Mouse (Mus musculus) cerebellum, postnatal 25 days (tissue): ENCODE results near the gene Ryr3.
"Not testable (repeated sequence)": the region's sequence is repeated elsewhere in the genome, so short reads cannot be mapped to it uniquely, and the experiment has no call there.

Experiments
- DNase-seq, 2 experiments: peaks; one replicate each; pipeline ENCODE4 v3.0.0; 2021; ENCODE audit warnings: mixed read lengths in 2 of 2

Ryr3 gene

DNA sequence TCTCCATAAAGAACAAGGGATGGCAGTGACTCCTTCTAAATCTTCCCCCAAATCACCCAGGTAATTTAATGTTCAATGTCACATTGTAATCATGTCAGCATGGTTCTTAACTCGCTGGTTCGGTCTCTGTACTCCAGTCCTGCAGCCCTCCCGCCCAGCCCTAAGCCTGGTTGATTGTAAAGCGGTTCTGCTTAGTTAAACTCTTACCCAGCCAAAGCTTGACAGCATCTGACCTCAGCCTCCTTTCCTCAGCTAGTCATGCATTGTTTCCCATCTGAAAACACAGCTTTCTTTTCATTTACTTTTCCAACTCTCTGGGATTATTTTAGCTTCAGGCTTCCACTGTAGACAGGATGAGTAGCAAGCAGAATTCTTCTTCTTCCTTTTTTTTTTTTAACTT lies 121.7 kb downstream of the Ryr3 start:
- no peak for DNase-seq

DNA sequence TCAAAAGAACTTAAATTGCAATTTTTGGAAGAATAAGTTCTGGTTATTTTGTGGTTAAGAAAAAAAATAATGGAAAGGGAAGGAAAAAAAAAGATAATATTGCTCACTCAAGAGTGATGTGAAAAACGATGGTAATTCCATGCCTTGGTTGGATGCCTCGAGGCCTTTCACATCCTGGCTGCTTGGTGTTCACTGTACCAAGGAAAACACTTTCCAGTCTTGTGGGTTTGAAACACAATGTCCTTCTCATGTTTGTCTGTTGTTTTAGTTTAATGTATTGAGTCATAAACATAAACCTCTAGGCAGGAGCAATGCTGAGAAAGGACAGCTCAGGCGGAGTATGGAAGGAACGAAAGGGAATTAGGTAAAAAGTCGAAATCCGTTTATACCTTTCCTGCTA lies 122.8 kb downstream of the Ryr3 start:
- no peak for DNase-seq

- DNase-seq: no peak
Observed at GRCm38 (mm10) chr2:113092756-113093155, 124.1 kb downstream of the Ryr3 start.

GRCm38 (mm10) chr2:113091316-113091715 lies 125.6 kb downstream of the Ryr3 start:
- DNase-seq: not testable (repeated sequence)

- DNase-seq: no peak
Observed at GRCm38 (mm10) chr2:113076396-113076795, 140.5 kb downstream of the Ryr3 start.

DNA sequence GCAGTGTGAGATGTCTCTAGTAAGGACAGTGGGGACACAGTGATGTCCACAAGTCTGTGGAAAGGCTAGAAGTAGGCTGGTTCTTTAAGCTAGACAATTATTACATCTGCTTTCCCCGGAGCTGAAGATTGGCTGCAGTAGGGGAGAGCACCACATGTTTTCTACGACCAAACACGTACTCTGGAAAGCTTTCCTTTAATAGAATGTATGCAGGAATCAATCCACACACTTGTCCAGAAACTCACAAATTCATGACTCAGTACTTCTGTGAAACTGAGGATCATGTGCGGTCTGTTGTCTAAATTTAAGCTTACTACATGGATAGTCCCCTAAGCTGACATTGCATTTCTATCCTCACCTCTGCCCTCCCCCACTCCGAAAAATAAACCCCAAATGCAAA lies 157.5 kb downstream of the Ryr3 start:
- no peak for DNase-seq

DNA sequence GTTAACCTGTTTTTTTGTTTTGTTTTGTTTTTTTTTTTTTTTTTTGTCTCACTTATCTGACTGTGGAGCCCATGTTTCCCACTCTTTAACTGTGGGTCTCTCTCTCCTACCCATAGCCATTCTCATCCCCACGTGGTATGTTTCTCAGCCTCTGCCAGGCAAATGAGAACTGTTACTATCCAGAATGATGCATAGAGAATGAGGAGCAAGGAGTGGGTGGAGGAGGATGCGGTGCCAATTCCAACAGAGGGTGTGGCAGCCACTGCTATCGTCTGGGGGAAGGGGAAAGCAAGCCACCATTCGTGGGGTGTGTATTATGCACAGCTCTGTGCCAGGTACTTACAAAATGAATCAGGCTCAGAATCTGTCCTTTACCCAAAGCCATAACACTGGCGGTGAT lies 158.0 kb downstream of the Ryr3 start:
- DNase-seq: no peak

- no peak for DNase-seq
Observed at GRCm38 (mm10) chr2:113058116-113058515, 158.8 kb downstream of the Ryr3 start.

DNA sequence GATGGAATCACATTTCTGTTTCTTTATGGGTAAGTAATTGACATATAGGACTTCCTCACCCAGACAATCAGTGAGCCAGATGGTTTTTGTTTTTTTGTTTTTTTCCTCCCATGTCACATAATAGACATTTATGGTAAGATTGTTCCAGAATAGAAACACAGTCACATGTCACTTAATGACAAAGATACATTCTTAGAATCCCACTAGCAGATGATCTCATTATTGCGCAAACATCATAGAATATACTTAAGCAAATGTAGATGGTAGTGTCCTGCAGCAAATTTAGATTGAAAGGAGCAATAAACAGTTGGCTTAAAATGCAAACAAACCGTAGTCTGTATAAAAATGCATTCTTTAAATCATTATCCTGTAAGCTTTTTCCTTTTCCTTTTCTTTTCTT lies 161.3 kb downstream of the Ryr3 start:
- DNase-seq: no peak

- DNase-seq: no peak
Observed at GRCm38 (mm10) chr2:113049831-113050230, 167.1 kb downstream of the Ryr3 start.

DNA sequence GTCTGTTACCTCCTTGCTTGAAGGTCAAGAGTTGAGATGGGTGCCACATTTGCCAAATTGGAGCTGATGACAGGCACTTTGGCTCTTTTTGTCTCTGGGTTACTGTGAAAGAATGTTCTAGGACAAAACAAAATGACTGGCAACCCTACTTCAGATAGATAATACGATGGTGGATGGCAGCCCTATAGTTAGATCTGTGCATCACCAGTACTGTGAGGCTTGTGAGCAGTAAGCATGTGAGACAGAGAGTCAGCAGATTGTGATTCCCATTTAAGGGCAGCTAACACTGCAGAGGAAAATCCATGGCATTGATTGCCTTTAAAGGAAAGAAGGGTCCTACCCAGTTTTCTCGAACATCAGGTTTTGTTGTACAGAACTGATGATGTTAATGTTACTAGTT lies 180.3 kb downstream of the Ryr3 start:
- DNase-seq: no peak

GRCm38 (mm10) chr2:113030689-113031088 lies 186.2 kb downstream of the Ryr3 start:
- no peak for DNase-seq

DNA sequence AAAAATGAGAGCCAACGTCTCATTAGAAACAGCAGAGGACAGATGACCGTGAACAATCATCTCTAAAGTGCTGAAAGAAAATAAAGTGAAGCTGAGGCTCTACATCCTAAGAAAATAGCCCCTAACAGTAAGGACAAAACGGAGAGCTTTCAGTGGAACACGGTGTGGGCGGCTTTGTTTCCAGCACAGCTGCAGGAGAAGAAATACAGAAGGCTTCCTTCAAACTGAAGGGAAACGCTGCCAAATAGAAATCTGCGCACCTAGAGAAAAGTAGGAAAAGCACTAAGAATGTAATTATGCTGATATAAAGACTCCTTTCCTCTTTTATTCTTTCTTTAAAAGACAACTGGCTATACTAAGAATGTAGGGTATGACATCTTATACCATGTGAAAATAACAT lies 197.0 kb downstream of the Ryr3 start:
- no peak for DNase-seq

GRCm38 (mm10) chr2:113018278-113018677 lies 198.6 kb downstream of the Ryr3 start:
- no peak for DNase-seq

DNA sequence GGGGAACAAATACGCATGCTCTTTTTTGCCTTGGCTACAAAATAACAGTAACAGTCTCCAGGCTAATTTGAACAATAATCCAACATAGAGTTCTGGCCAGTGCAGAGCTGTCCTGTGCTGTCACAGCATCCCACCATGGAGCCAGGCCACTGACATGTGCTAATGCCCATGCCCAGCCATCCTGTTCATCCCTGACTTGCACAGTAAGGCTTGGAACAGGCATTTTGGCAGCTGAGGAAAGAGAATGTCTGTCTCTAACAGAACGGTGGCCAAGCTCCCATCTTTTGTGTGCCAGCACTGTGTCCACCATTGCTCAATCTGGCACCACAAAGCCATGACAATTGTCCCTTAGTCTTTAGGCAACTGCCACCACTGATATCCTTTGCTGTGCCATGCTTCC lies 200.7 kb downstream of the Ryr3 start:
- DNase-seq: peak; percentile 56 to 59

GRCm38 (mm10) chr2:113008961-113009740 lies 207.7 kb downstream of the Ryr3 start:
- DNase-seq: no peak

DNA sequence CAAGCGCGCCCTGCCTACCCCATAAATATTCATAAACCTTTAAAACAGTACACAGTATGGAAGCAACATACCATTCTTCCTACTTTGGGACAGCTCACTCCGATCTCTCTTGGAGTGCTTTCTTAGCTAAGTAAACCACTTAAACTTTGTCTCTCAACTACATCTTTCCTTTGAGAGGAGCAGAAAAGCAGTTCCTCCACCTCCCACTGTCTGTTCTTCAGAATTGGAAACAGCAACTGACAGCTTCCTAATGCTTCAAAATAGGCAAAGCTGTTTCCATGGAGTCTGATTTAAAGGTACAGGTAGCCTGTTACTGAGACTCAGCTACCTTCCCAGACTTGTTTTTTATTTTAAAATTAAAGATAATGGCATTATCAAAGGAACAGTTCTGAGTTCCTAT lies 218.4 kb downstream of the Ryr3 start:
- DNase-seq: no peak

DNA sequence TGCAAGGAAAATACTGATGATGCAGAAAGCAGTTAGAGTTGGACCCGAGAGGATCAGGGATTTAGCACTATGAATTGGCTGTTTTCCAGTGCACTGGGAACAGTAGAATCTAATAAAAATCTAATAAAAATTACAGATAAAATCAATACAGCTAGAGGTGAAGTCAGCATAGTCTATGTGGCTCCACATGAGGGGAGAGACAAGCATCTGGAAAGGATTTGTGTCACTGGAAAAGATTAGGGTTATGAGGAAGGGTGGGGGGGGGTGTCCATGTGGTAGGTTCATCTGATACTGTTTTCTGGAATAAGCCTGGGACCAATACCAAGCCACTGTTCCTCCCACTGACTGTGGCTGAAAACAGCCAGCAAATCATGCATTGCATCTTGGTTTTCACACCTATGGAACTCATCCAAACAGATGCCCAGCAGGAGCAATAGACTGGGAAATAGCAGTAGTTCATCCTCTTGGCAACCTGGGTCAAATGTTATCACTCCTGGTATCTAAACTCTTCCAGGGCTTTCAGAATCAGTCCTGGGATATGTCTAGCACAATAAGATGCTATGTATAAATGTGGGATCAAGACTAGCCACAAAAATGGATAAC lies 233.9 kb downstream of the Ryr3 start:
- DNase-seq: peak; percentile 7 to 24

GRCm38 (mm10) chr2:112966807-112967625 lies 249.9 kb downstream of the Ryr3 start:
- no peak for DNase-seq

DNA sequence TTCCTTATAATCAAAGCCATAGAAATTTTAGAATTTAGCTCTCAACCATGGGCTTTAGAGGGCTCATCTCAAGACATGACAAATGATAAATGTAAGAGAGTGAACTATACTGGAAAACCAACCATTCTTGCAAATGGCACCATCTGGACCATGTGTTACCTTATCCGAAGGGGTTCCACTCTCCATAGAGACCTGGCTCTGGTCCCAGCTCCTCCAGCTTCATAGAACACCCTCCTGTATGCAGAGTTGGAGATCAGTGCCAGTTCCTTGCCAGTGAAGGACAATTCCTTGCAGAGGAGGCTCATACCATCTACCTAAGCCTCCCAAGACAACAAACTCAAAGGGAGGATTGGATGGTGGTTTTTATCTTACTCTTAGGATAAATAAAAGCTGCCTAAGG lies 268.0 kb downstream of the Ryr3 start:
- peak; percentile 7 to 35 for DNase-seq

DNA sequence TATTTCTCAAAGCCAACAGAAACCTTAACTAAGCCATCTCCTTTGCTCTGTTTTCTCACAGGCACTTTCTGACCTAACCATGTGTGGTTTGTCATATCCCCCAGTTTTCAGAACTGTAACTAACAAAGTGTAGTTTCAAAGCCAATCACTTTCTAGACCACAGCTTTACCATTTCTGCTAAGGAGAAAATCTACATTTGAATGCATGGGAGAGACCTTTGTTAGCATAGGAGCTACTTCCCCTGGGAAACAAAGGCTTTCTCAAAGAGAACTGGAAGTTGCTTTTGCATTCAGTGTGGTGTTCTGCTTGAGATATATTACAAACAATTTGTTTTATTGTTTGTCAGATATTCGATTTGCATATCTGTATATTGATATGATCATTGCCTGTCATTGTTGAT lies 285.1 kb downstream of the Ryr3 start:
- no peak for DNase-seq

- DNase-seq: peak; percentile 22 to 44
Observed at GRCm38 (mm10) chr2:112913796-112914195, 303.1 kb downstream of the Ryr3 start.

DNA sequence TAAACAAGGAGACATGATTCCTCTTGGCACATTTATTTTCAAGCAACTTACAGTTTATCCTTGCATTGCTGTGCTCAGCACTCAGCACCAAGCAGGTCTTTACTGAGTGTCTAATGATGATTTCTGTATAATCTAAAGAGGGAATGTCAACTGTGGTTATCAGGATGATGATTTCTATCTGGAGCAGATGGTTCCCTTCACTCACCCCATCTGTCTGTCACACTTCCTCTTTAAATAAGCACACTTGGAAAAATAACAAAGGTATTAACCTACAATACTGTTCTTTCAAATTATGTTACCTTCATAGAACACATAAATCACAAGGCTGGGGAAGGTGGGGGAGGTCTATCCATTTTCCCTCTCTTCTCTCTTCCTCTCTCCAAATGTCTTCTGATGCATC lies 304.3 kb downstream of the Ryr3 start:
- DNase-seq: no peak

DNA sequence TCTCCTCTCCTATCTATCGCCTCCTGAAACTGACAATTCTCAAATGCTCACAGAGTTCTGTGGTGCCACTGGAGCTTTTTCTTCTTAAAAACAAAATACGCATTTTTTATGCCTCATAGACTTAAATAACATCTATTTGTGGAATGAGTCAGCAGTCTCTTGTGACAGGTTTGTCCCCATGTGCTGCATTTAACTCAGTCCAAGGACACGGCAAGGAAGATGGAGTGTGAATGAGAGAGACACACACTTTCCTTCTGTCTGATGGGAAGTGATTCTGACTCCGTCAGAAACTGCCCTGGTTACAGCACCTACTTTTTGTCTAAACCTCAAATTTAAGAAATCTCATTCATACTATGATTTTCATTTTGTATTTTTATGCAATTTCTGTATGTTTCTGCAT lies 306.3 kb downstream of the Ryr3 start:
- DNase-seq: no peak
